Mouse (Mus musculus): ENCODE measurements at regions not wholly inside any gene's neighbourhood (a gene's known extent, or its start where the extent isn't known, plus 50 kb on each side); places are given as distances from the start of the nearest gene placed in this dataset.
"Not testable (repeated sequence)": the region's sequence is repeated elsewhere in the genome, so short reads cannot be mapped to it uniquely, and the experiment has no call there.

DNA sequence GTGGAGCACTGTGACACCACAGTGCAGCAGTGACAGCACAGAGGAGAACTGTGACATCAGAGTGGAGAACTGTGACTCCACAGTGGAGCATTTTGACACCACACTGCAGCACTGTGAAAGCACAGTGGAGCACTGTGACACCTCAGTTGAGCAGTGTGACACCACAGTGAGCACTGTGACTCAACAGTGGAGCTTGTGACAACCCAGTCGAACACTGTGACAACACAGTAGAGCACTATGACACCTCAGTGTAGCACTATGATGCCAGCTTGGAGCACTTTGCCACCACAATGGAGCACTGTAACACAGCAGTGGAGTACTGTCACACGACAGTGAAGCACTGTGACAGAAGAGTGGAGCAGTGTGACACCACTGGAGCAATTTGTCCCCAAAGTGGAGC is 79.7 kb upstream of the Scaf8 start:
- Histone ChIP-seq H3K4me3 (ENCODE audit: low read depth, low read length) (no peak overlapping the region), H3K9me3 (replicated peaks; ENCODE audit: control insufficient read depth, low read length) (peaks cover 5% of the 10 kb centered on the region; the same call in 1 of the 2 replicates), H3K4me2 (ENCODE audit: low read depth, low read length) (no peak overlapping the region), H3K27ac (ENCODE audit: low read depth) (no peak overlapping the region), H3K4me1 (ENCODE audit: control insufficient read depth, insufficient read depth) (no peaks in the 10 kb centered on the region), H3K27me3 (ENCODE audit: control insufficient read depth, insufficient read depth, low read length) (no peaks in the 10 kb centered on the region), H3K9ac (replicated peaks; ENCODE audit: low read depth, low read length) (no peak overlapping the region), H3K36me3 (replicated peaks; ENCODE audit: control insufficient read depth, insufficient read depth, low read length) (no peaks in the 10 kb centered on the region)
- WGBS, result 38% methylated on average over 2 of the region's 2 CpGs
- ATAC-seq (ENCODE audit: insufficient read depth, low read depth) (no peak), DNase-seq (ENCODE audit: low spot score) (no peak)
- TF ChIP-seq CTCF (IDR thresholded peaks at IDR 0.05; ENCODE audit: low read depth), result no peak
- no peak for TF ChIP-seq EP300 (IDR thresholded peaks at IDR 0.05; ENCODE audit: low read depth)

DNA sequence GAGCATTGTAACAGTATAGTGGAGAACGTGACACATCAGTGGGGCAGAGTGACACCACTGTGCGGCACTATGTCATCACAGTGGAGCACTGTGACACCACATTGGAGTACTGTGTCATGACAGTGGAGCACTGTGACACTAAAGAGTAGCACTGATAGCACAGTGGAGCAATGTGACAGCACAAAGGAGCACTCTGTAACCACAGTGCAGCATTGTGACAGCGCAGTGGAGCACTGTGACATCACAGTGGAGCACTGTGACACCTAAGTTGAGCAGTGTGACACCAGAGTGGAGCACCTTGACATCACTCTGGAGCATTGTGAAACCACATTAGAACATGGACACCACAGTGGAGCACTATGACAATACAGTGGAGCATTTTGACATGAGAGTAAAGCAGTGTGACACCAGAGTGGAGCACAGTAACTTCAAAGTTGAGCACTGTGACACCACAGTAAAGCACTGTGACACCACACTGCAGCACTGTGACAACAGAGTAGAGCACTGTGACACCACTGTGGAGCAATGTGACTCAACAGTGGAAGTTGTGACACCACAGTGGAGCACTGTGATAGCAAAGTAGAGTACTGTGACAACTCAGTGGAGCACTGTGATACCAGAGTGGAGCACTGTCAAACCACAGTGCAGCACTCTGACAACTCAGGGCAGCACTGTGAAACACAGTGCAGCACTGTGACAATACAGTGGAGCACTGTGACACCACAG is 77.5 kb upstream of the Scaf8 start:
- TF ChIP-seq EP300 (IDR thresholded peaks at IDR 0.05; ENCODE audit: low read depth) (no peak), CTCF (IDR thresholded peaks at IDR 0.05; ENCODE audit: low read depth) (no peak)
- Histone ChIP-seq H3K27me3 (ENCODE audit: control insufficient read depth, insufficient read depth, low read length) (no peaks in the 10 kb centered on the region), H3K27ac (ENCODE audit: low read depth) (no peak overlapping the region), H3K9ac (replicated peaks; ENCODE audit: low read depth, low read length) (no peak overlapping the region), H3K4me3 (ENCODE audit: low read depth, low read length) (no peak overlapping the region), H3K4me2 (ENCODE audit: low read depth, low read length) (no peak overlapping the region), H3K4me1 (ENCODE audit: control insufficient read depth, insufficient read depth) (no peaks in the 10 kb centered on the region), H3K36me3 (replicated peaks; ENCODE audit: control insufficient read depth, insufficient read depth, low read length) (no peaks in the 10 kb centered on the region), H3K9me3 (replicated peaks; ENCODE audit: control insufficient read depth, low read length) (peaks cover 5% of the 10 kb centered on the region; the same call in 1 of the 2 replicates)
- DNase-seq (ENCODE audit: low spot score) (no peak), ATAC-seq (ENCODE audit: insufficient read depth, low read depth) (no peak)
- WGBS, result 40% methylated on average over 3 of the region's 3 CpGs

DNA sequence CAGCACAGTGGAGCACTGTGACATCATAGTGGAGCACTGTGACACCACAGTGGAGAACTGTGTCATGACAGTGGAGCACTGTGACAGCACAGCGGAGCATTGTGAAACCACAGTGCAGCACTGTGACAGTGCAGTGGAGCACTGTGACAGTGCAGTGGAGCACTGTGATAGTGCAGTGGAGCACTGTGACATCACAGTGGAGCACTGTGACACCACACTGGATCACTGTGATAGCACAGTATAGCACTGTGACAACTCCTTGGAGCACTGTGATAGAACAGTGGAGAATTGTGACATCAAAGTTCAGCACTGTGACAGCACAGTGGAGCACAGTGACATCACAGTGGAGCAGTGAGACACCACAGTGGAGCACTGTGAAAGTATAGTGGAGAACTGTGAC is 76.7 kb upstream of the Scaf8 start:
- H3K27me3 ChIP-seq (ENCODE audit: control insufficient read depth, insufficient read depth, low read length), result no peaks in the 10 kb centered on the region
- TF ChIP-seq EP300 (IDR thresholded peaks at IDR 0.05; ENCODE audit: low read depth) (no peak), CTCF (IDR thresholded peaks at IDR 0.05; ENCODE audit: low read depth) (no peak)
- H3K4me3 ChIP-seq (ENCODE audit: low read depth, low read length), result no peak overlapping the region
- WGBS, result 63% methylated on average over 1 of the region's 1 CpGs
- no peak overlapping the region for H3K4me2 ChIP-seq (ENCODE audit: low read depth, low read length)
- H3K36me3 ChIP-seq (replicated peaks; ENCODE audit: control insufficient read depth, insufficient read depth, low read length), result no peaks in the 10 kb centered on the region
- no peak overlapping the region for H3K27ac ChIP-seq (ENCODE audit: low read depth)
- no peak overlapping the region for H3K9ac ChIP-seq (replicated peaks; ENCODE audit: low read depth, low read length)
- ATAC-seq (ENCODE audit: insufficient read depth, low read depth), result no peak
- DNase-seq (ENCODE audit: low spot score), result no peak
- no peaks in the 10 kb centered on the region for H3K4me1 ChIP-seq (ENCODE audit: control insufficient read depth, insufficient read depth)
- peaks cover 5% of the 10 kb centered on the region; the same call in 1 of the 2 replicates for H3K9me3 ChIP-seq (replicated peaks; ENCODE audit: control insufficient read depth, low read length)

DNA sequence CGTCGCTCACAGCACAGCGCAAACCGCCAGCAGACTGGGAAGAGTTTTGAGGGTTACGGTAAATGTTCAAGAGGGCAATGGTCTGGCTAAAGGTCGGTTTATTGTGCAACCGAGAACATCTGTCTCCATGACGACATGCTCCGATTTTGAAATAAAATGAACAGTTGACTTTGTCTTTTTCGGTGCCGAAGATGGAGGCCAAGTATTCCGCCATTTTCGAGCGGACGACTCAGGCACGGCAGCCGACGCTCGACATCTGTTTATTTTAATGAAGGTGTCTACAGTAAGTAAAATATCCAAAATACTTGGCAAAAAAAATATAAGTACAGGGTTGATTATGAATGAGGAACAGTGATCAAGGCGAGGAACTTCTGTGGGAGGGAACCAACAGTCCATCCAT is 70.3 kb upstream of the Scaf8 start:
- not testable (repeated sequence) for H3K4me2 ChIP-seq (ENCODE audit: low read depth, low read length); H3K27me3 ChIP-seq (ENCODE audit: control insufficient read depth, insufficient read depth, low read length); H3K27ac ChIP-seq (ENCODE audit: low read depth); H3K4me3 ChIP-seq (ENCODE audit: low read depth, low read length); H3K9me3 ChIP-seq (replicated peaks; ENCODE audit: control insufficient read depth, low read length); ATAC-seq (ENCODE audit: insufficient read depth, low read depth); H3K9ac ChIP-seq (replicated peaks; ENCODE audit: low read depth, low read length); DNase-seq (ENCODE audit: low spot score); H3K36me3 ChIP-seq (replicated peaks; ENCODE audit: control insufficient read depth, insufficient read depth, low read length); H3K4me1 ChIP-seq (ENCODE audit: control insufficient read depth, insufficient read depth)
- 85% methylated on average over 20 of the region's 20 CpGs for WGBS

DNA sequence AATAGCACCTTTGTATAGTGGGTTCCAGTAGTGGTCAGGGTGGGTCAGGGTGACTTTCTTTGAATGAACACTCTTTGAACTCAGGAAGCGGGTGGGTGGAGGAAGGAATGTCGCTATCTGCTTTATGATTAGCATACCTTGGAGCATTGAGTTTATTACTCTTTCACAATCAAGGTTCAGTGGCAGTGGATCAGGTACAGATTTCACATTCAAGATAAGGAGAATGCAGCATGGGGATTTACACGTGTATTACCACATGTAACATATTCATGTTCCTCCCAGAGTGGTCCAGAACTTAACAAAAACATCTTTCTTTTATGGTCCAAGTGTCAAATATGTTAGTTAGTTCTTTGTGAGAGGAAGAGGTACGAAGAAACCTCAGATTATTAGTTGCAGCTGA is 60.9 kb upstream of the Scaf8 start:
- H3K27me3 ChIP-seq (ENCODE audit: control insufficient read depth, insufficient read depth, low read length); H3K4me3 ChIP-seq (ENCODE audit: low read depth, low read length); H3K36me3 ChIP-seq (replicated peaks; ENCODE audit: control insufficient read depth, insufficient read depth, low read length); H3K9ac ChIP-seq (replicated peaks; ENCODE audit: low read depth, low read length); H3K4me1 ChIP-seq (ENCODE audit: control insufficient read depth, insufficient read depth); DNase-seq (ENCODE audit: low spot score); H3K27ac ChIP-seq (ENCODE audit: low read depth); ATAC-seq (ENCODE audit: insufficient read depth, low read depth); H3K4me2 ChIP-seq (ENCODE audit: low read depth, low read length); H3K9me3 ChIP-seq (replicated peaks; ENCODE audit: control insufficient read depth, low read length): not testable (repeated sequence)
- WGBS, result 69% methylated on average over 3 of the region's 4 CpGs

DNA sequence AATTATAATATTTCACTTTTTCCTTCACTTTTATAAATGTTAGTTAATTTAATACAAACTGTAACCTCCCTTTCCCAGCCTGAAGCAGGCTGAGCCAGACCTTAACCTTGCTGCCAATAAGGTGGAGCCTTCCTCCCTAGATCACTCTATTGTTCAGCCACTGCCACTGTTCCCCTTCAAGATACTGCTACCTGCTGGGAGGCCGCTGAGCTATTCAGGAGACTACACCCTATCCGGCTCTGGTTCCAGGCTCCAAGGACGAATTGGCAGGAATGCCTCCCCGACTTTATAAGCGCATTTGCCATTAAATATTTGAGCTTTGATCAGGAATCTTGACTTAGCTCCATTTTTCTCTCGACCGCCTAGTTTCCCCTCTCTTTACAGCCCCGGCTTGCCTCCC is 59.9 kb upstream of the Scaf8 start:
- not testable (repeated sequence) for H3K9me3 ChIP-seq (replicated peaks; ENCODE audit: control insufficient read depth, low read length); H3K9ac ChIP-seq (replicated peaks; ENCODE audit: low read depth, low read length); DNase-seq (ENCODE audit: low spot score); H3K27ac ChIP-seq (ENCODE audit: low read depth); ATAC-seq (ENCODE audit: insufficient read depth, low read depth); H3K4me3 ChIP-seq (ENCODE audit: low read depth, low read length); H3K4me2 ChIP-seq (ENCODE audit: low read depth, low read length); H3K36me3 ChIP-seq (replicated peaks; ENCODE audit: control insufficient read depth, insufficient read depth, low read length); H3K4me1 ChIP-seq (ENCODE audit: control insufficient read depth, insufficient read depth); H3K27me3 ChIP-seq (ENCODE audit: control insufficient read depth, insufficient read depth, low read length)
- WGBS, result 38% methylated on average over 8 of the region's 8 CpGs

DNA sequence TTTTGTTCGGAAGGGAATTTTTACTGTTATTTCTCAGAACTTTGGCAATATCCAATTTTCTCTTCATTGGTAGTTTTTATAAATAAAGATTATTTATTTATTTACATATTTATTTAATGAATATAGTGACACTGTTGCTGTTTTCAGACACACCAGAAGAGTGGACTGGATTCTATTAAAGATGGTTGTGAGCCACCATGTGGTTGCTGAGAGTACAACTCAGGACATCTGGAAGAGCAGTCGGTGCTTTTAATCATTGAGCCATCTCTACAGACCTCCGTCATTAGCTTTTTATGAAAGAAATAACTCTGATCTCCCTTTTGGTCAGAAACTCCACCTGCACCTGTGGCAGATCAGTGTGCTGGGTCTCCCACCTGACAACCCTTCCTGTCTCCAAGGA is 59.4 kb upstream of the Scaf8 start:
- not testable (repeated sequence) for H3K9me3 ChIP-seq (replicated peaks; ENCODE audit: control insufficient read depth, low read length); H3K27ac ChIP-seq (ENCODE audit: low read depth); ATAC-seq (ENCODE audit: insufficient read depth, low read depth); H3K36me3 ChIP-seq (replicated peaks; ENCODE audit: control insufficient read depth, insufficient read depth, low read length); H3K9ac ChIP-seq (replicated peaks; ENCODE audit: low read depth, low read length); DNase-seq (ENCODE audit: low spot score); H3K27me3 ChIP-seq (ENCODE audit: control insufficient read depth, insufficient read depth, low read length); H3K4me3 ChIP-seq (ENCODE audit: low read depth, low read length); H3K4me1 ChIP-seq (ENCODE audit: control insufficient read depth, insufficient read depth); H3K4me2 ChIP-seq (ENCODE audit: low read depth, low read length)
- 78% methylated on average over 3 of the region's 3 CpGs for WGBS

DNA sequence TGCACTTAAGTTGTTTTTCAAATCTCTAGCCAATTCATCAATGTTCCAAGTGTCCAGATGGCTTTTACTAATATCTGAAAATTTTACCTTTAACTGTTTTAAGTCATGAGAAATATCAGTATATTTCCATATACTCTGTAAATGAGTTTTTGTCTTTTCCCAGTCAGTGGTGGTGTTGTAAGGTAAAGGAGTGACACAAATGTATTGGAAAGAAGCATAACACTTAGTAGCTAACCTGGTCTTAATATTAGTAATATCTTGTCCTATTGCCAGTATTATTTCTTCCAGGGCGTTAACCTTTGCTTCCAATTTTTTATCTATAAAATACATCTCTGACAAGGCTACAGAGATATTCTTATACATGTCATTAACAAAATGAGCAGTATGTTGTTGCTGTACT is 51.4 kb upstream of the Scaf8 start:
- H3K27ac ChIP-seq (ENCODE audit: low read depth); H3K9me3 ChIP-seq (replicated peaks; ENCODE audit: control insufficient read depth, low read length); H3K4me1 ChIP-seq (ENCODE audit: control insufficient read depth, insufficient read depth); DNase-seq (ENCODE audit: low spot score); H3K36me3 ChIP-seq (replicated peaks; ENCODE audit: control insufficient read depth, insufficient read depth, low read length); H3K4me3 ChIP-seq (ENCODE audit: low read depth, low read length); H3K27me3 ChIP-seq (ENCODE audit: control insufficient read depth, insufficient read depth, low read length); ATAC-seq (ENCODE audit: insufficient read depth, low read depth); H3K9ac ChIP-seq (replicated peaks; ENCODE audit: low read depth, low read length); H3K4me2 ChIP-seq (ENCODE audit: low read depth, low read length): not testable (repeated sequence)
- 78% methylated on average over 1 of the region's 1 CpGs for WGBS
